Mouse (Mus musculus) c-Kit-negative CD71-positive TER-119-positive erythroid progenitor cells, embryonic 14.5 days (primary cell): ENCODE results near the gene Usf3.

Source experiments
- DNase-seq: peaks from one replicate; pipeline ENCODE4 v3.0.0-alpha.2; 2013; ENCODE audit warnings: low read depth, low spot score

The Usf3 gene

GRCm38 (mm10) chr16:44173966-44174530 is 1.0 kb downstream of the Usf3 start:
- DNase-seq = no peak

- DNase-seq = no peak
Measured at GRCm38 (mm10) chr16:44175001-44175400, 2.0 kb downstream of the Usf3 start.

- no peak for DNase-seq
Measured at GRCm38 (mm10) chr16:44176511-44176910, 3.5 kb downstream of the Usf3 start.

- DNase-seq = no peak
Measured at GRCm38 (mm10) chr16:44178555-44178954, 5.5 kb downstream of the Usf3 start.

- DNase-seq = no peak
Measured at GRCm38 (mm10) chr16:44182597-44182996, 9.6 kb downstream of the Usf3 start.

- no peak for DNase-seq
Measured at GRCm38 (mm10) chr16:44184769-44185168, 11.7 kb downstream of the Usf3 start.

- DNase-seq = no peak
Measured at GRCm38 (mm10) chr16:44187172-44187571, 14.1 kb downstream of the Usf3 start.

- no peak for DNase-seq
Measured at GRCm38 (mm10) chr16:44188766-44189165, 15.7 kb downstream of the Usf3 start.

GRCm38 (mm10) chr16:44190032-44190431 is 17.0 kb downstream of the Usf3 start:
- no peak for DNase-seq

GRCm38 (mm10) chr16:44190968-44191367 is 17.9 kb downstream of the Usf3 start:
- no peak for DNase-seq

GRCm38 (mm10) chr16:44199066-44199703 is 26.1 kb downstream of the Usf3 start:
- DNase-seq = no peak

GRCm38 (mm10) chr16:44200146-44200545 is 27.1 kb downstream of the Usf3 start:
- DNase-seq = no peak

- no peak for DNase-seq
Measured at GRCm38 (mm10) chr16:44204331-44204730, 31.3 kb downstream of the Usf3 start.

- no peak for DNase-seq
Measured at GRCm38 (mm10) chr16:44205973-44206372, 32.9 kb downstream of the Usf3 start.

GRCm38 (mm10) chr16:44210156-44211053 is 37.4 kb downstream of the Usf3 start:
- no peak for DNase-seq

GRCm38 (mm10) chr16:44211054-44211414 is 38.0 kb downstream of the Usf3 start:
- DNase-seq = no peak

- no peak for DNase-seq
Measured at GRCm38 (mm10) chr16:44212703-44213102, 39.7 kb downstream of the Usf3 start.

- no peak for DNase-seq
Measured at GRCm38 (mm10) chr16:44215513-44215912, 42.5 kb downstream of the Usf3 start.

GRCm38 (mm10) chr16:44216417-44216816 is 43.4 kb downstream of the Usf3 start:
- DNase-seq = no peak

GRCm38 (mm10) chr16:44221463-44221862 is 48.4 kb downstream of the Usf3 start:
- DNase-seq = no peak

GRCm38 (mm10) chr16:44226706-44227291 is 53.8 kb downstream of the Usf3 start:
- no peak for DNase-seq

GRCm38 (mm10) chr16:44233019-44233418 is 60.0 kb downstream of the Usf3 start:
- DNase-seq = no peak
